Mouse (Mus musculus) c-Kit-negative CD71-positive TER-119-positive erythroid progenitor cells, embryonic 14.5 days (primary cell): ENCODE measurements around the gene Ptpra.
"Not testable (repeated sequence)": the region's sequence is repeated elsewhere in the genome, so short reads cannot be mapped to it uniquely, and the experiment has no call there.

Experiments
- DNase-seq: peaks from one replicate; pipeline ENCODE4 v3.0.0-alpha.2; 2013; ENCODE audit warnings: low read depth, low spot score

Ptpra gene

DNA sequence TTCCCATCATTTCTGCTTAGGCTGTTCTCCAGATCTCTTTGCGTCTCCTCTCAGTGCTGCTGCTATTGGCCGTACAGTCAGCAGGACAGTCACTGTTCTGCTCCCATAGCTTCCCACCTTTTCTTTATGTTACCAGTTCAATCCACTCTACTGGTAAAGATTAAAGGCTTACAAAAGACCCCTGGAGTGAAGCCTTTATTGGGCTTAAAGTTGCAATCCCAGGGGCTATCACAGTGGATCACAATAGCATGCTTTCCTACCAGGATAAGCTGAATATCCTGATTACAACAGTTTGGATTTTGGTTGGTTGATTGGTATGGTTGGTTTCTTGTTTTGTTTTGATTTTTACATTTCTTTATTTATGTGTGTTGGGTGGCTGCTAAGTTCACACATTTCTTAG is 37.9 kb downstream of the Ptpra start:
- no peak for DNase-seq

DNA sequence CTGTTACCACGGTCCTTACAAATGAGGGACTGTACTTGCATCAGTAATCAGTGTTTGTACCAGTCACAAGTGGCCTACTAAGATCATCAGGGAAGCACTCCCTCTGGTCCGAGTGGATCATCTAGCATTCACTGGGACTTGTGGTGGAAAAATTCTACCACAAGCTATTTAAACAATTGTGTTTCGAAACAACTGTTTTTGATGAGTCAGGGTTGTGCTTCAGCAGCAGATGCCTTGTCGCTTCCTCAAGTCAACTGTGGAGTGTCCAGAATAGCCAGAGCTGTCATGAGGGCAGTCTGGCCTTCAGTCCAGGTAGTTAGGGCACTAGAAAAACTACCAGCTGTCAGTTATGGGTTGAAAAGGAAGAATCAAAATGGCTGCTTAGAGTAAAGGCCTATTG is 38.5 kb downstream of the Ptpra start:
- no peak for DNase-seq

GRCm38 (mm10) chr2:130491162-130491561 is 41.1 kb downstream of the Ptpra start:
- no peak for DNase-seq

- DNase-seq: no peak
Measured at GRCm38 (mm10) chr2:130491587-130491986, 41.5 kb downstream of the Ptpra start.

DNA sequence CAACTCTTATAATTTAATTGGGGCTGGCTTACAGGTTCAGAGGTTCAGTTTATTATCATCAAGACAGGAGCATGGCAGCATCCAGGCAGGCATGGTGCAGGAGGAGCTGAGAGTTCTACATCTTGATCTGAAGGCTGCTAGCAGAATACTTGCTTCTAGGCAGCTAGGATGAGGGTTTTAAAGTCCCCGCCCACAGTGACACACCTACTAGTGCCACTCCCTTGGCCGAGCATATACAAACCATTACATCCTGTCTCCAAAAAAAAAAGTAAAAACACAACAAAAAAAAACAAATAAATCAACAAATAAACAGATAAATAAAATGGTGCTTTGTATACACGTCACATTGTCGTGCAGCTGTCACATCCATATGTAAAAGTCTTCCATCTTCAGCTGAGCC is 45.0 kb downstream of the Ptpra start:
- DNase-seq: peak; percentile 12

DNA sequence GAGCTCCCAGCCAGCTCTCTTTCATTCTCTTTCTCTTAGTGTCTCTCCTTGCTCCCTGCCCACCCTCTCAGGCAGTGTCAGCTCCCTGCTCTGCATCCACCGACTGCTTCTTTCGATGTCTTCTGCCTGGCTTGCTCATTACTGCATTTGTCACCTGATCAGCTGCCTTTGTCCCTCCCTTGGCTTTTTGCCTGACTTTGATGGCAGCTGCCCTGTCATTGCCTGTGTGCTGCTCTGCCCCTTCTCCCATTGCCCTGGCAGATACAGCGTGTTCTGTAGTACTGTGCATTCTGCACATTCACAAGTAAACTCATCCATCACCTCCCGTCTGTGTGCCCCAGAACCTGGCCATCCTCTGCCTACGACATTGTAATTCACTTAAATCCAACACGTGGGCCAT is 46.0 kb downstream of the Ptpra start:
- DNase-seq: no peak

GRCm38 (mm10) chr2:130496931-130497330 is 46.9 kb downstream of the Ptpra start:
- no peak for DNase-seq

DNA sequence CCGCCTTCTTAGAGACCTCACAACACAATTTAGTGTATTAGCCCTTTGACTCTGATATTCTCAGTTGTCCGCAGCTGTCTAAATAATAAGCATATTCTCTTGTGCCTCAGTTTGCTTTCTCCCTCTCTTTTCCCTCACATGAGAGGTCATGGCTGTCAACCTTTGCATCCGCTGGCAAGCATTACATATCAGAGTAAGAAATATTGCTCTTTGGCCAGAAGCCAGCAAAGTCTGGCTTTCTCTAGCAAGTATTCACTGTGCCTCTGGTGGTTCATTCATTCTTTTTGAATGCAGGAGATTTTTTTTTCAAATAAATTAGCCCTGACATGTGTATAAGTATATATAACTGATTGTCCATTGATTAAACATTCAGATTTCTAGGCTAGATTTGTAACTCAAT is 49.5 kb downstream of the Ptpra start:
- no peak for DNase-seq

- DNase-seq: no peak
Measured at GRCm38 (mm10) chr2:130501556-130501955, 51.5 kb downstream of the Ptpra start.

- not testable (repeated sequence) for DNase-seq
Measured at GRCm38 (mm10) chr2:130511616-130512015, 61.5 kb downstream of the Ptpra start.

GRCm38 (mm10) chr2:130513907-130514306 is 63.8 kb downstream of the Ptpra start:
- DNase-seq: no peak

- no peak for DNase-seq
Measured at GRCm38 (mm10) chr2:130515791-130516190, 65.7 kb downstream of the Ptpra start.

DNA sequence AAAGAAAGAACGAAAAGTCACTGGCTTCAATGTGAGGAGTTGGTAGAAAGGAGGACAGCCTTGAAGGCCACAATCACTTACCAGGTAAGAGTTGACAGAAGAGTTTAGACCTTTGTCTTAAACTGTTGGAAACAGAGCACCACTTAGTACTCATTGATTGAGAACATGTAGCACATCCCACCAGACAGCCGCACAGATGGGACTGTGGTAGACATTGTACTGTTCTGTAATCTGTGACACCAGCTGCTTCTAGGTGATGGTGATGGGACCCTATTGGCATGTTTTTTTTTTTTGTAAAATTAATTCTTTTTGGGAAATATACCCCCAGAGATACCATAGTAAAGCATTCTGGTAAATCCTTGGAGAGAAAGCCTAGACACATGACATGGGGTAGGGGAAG is 71.8 kb downstream of the Ptpra start:
- DNase-seq: no peak

DNA sequence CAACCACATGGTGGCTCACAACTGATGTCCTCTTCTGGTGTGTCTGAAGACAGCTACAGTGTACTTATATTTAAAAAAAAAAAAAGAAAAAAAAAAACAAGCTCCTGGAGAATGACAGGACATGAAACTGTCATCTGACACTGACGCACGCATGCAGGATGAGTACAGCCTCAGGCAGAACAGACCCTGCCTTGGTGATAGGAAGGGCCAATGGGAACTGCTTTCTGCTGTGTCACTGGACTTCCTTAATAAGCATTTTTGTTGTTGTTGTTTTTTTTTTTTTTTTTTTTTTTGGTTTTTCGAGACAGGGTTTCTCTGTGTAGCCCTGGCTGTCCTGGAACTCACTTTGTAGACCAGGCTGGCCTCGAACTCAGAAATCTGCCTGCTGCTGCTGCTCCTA is 75.4 kb downstream of the Ptpra start:
- DNase-seq: not testable (repeated sequence)

GRCm38 (mm10) chr2:130528457-130528856 is 78.4 kb downstream of the Ptpra start:
- DNase-seq: no peak

GRCm38 (mm10) chr2:130529290-130529689 is 79.2 kb downstream of the Ptpra start:
- no peak for DNase-seq

DNA sequence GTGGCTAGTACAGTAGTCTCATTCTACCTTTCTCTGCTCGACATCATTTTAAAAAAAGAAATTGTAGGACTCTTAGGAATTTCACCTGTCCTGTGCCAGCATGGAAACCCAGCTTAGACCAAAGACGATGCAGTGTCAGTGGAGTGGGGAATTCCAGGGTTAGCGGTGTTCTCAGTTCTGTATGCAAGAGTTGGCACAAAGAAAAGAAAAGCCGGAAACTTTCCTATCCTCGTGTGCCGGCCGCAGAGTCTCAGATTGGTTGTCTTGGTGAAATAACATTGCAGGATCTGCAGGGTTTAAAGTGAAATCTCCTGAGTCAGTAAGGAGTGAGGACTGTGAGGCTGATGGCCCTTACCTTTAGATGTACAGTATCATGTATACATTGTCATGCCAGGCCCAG is 79.8 kb downstream of the Ptpra start:
- DNase-seq: no peak

GRCm38 (mm10) chr2:130532201-130532600 is 82.1 kb downstream of the Ptpra start:
- DNase-seq: no peak

- no peak for DNase-seq
Measured at GRCm38 (mm10) chr2:130535017-130535416, 84.9 kb downstream of the Ptpra start.

- no peak for DNase-seq
Measured at GRCm38 (mm10) chr2:130536890-130537289, 86.8 kb downstream of the Ptpra start.

DNA sequence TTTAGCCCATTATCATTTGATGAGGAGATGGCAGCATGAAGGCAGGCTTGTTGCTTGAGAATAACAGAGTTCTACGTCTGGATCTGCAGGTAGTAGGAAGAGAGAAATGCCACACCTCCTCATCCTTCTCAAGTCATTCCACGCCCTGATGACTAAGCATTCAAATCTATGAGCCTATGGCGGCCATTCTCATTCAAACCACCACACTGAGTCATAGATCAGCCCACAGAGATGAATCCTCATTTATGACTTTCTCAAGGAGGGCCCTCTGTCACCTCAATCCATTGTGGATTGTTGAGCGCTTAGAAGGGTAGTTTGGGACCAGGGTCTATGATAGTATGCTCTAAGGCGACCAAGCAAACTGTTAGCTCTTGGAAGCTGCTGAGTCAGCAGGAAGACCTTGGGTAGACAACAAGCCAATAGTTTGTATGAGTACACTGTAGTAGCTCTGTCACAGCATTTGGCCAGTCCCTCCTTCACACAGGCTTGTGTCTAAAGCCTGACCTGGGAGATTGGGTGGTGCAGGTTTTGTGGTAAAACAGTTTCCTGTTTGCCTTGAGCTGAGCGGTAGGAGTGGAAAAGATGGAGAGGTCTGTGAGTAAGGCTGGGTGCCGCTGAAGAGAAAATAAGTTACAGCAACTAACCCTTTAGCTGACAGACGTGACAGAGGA is 88.9 kb downstream of the Ptpra start:
- no peak for DNase-seq

DNA sequence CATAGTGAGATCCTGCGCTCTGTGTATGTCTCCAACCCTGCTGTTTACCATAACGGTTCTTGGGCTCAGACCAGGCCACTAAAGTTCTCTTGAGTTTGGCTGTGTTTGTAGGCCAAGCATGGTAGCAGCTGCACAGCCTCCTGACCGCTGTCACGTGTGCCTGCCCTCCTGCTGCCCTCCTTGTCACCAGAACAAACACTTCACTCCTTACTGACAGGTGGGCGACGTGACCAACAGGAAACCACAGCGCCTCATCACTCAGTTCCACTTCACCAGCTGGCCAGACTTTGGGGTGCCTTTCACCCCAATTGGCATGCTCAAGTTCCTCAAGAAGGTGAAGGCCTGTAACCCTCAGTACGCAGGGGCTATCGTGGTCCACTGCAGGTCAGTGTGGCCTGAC is 90.2 kb downstream of the Ptpra start:
- DNase-seq: no peak

GRCm38 (mm10) chr2:130546957-130547356 is 96.9 kb downstream of the Ptpra start:
- no peak for DNase-seq

DNA sequence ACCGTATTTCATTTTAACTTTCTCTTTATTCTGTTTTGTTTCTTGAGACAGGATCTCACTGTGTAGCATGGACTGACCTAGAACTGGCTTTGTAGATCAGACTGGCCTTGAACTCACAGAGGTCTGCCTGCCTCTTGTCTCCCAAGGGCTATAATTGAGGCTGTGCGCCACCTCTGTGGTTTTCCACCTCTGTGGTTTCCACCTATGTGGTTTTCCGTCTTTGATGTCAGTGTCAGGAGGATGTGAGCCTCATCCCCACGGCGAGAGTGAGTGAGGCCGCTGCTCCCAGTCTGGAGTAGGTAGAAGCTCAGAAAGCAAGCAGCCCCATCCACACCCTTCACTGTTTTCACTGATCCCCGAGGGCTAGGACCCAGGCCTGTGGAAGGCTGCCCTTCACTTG is 104.8 kb downstream of the Ptpra start:
- no peak for DNase-seq
